Mouse (Mus musculus) bone marrow macrophage, adult 2 months (primary cell): ENCODE measurements around the gene Basp1.

Source experiments
- CTCF ChIP-seq: IDR thresholded peaks from 2 replicates; pipeline ENCODE4 v1.5.1; 2012; ENCODE audit warnings: low read depth, mild to moderate bottlenecking, low read length, moderate library complexity
- POLR2A ChIP-seq: IDR thresholded peaks from 2 replicates; pipeline ENCODE4 v1.6.1; 2012; ENCODE audit warnings: mild to moderate bottlenecking, low read depth, low read length, borderline replicate concordance

GRCm38 (mm10) chr15:25322111-25322510 lies 91.5 kb downstream of the Basp1 start:
- TF ChIP-seq CTCF (no peak), POLR2A (no peak)
